8 mouse cellular contexts compared by ENCODE assay signal in the genomic region with DNA sequence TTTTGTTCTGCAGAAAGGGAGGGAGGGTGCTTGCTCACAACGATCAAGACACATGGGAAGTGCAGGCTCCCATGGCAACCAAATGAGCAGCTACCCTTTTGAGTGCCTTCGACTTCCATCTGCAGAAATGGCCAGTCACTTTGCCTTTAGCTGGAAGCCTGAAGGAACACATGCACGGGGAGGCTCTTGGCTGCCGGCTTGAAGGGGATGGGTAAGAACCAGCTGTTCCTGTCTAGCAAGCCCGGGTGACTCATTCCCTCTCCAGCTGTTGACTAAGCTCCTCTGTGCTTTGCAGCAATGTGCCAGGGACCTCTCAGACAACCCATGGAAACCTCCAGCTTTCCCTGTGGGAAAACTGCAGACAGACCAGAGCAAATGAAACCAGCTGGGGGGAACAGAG. TPM values are rescaled to one million over a fixed set of nuclear protein-coding genes. Genes with fewer than 3 reads are reported as not detected.
DNase-seq lines count a peak whose midpoint lies in the region; ATAC-seq and TF ChIP-seq lines count a peak whose summit lies in the region.

No protein-coding gene starts in this region.

- H3K4me2 ChIP-seq in embryonic facial prominence, embryonic 12.5 days (replicated peaks) = no peak overlapping the region
- H3K4me2 ChIP-seq in embryonic facial prominence, embryonic 15.5 days (replicated peaks) = no peak overlapping the region
- H3K4me2 ChIP-seq in heart, embryonic 12.5 days = no peak overlapping the region
- H3K4me2 ChIP-seq in lung, postnatal 0 days (replicated peaks; ENCODE audit: low read depth, low read length) = no peak overlapping the region

- H3K36me3 ChIP-seq in embryonic facial prominence, embryonic 12.5 days = peaks cover 48% of the 10 kb centered on the region
- peaks cover 93% of the 10 kb centered on the region for H3K36me3 ChIP-seq in embryonic facial prominence, embryonic 10.5 days (replicated peaks)
- H3K36me3 ChIP-seq in embryonic facial prominence, embryonic 15.5 days = peaks cover 26% of the 10 kb centered on the region
- H3K36me3 ChIP-seq in heart, embryonic 12.5 days = peaks cover 22% of the 10 kb centered on the region
- H3K36me3 ChIP-seq in lung, postnatal 0 days (ENCODE audit: insufficient read depth, low read length) = no peaks in the 10 kb centered on the region

- 64% methylated on average over 5 of the region's 5 CpGs for WGBS in embryonic facial prominence, embryonic 12.5 days
- WGBS in embryonic facial prominence, embryonic 10.5 days = 69% methylated on average over 5 of the region's 5 CpGs
- 21% methylated on average over 5 of the region's 5 CpGs for WGBS in embryonic facial prominence, embryonic 15.5 days
- 57% methylated on average over 5 of the region's 5 CpGs for WGBS in heart, embryonic 12.5 days
- WGBS in lung, postnatal 0 days = 21% methylated on average over 5 of the region's 5 CpGs

- TF ChIP-seq CTCF in lung, postnatal 0 days (IDR thresholded peaks at IDR 0.05) = 0 out of 2 replicates have a peak, but pooled peaks have one; percentile 1

- no peaks in the 10 kb centered on the region for H3K9me3 ChIP-seq in embryonic facial prominence, embryonic 12.5 days
- no peaks in the 10 kb centered on the region for H3K9me3 ChIP-seq in embryonic facial prominence, embryonic 10.5 days
- H3K9me3 ChIP-seq in embryonic facial prominence, embryonic 15.5 days (replicated peaks) = no peaks in the 10 kb centered on the region
- no peaks in the 10 kb centered on the region for H3K9me3 ChIP-seq in heart, embryonic 12.5 days (replicated peaks)
- no peaks in the 10 kb centered on the region for H3K9me3 ChIP-seq in lung, postnatal 0 days (ENCODE audit: low read length)

- DNase-seq in embryonic facial prominence, embryonic 10.5 days (ENCODE audit: low spot score) = no peak
- DNase-seq in kidney, postnatal 36 days = peak; percentile 47 to 71
- DNase-seq in lung, postnatal 0 days (ENCODE audit: low spot score) = peak; percentile 99
- DNase-seq in testis, postnatal 10 days (ENCODE audit: low spot score) = peak; percentile 65
- no peak for DNase-seq in thymus, postnatal 0 days (ENCODE audit: low spot score)

- H3K27me3 ChIP-seq in embryonic facial prominence, embryonic 12.5 days = no peaks in the 10 kb centered on the region
- H3K27me3 ChIP-seq in embryonic facial prominence, embryonic 10.5 days (replicated peaks; ENCODE audit: low read depth, poor library complexity, severe bottlenecking) = no peaks in the 10 kb centered on the region
- no peaks in the 10 kb centered on the region for H3K27me3 ChIP-seq in embryonic facial prominence, embryonic 15.5 days
- H3K27me3 ChIP-seq in heart, embryonic 12.5 days (replicated peaks) = no peaks in the 10 kb centered on the region
- H3K27me3 ChIP-seq in lung, postnatal 0 days (replicated peaks; ENCODE audit: insufficient read depth, low read length) = no peaks in the 10 kb centered on the region

- H3K9ac ChIP-seq in embryonic facial prominence, embryonic 12.5 days = no peak overlapping the region
- H3K9ac ChIP-seq in embryonic facial prominence, embryonic 15.5 days = no peak overlapping the region; the same call in 1 of the 2 replicates
- 0 out of 2 replicates have a peak overlapping the region, but pooled peaks have one; percentile 16 for H3K9ac ChIP-seq in heart, embryonic 12.5 days
- H3K9ac ChIP-seq in lung, postnatal 0 days (replicated peaks; ENCODE audit: low read depth) = no peak overlapping the region

- TF ChIP-seq EP300 in lung, postnatal 0 days (IDR thresholded peaks at IDR 0.05) = peak; percentile 91

- H3K4me3 ChIP-seq in embryonic facial prominence, embryonic 12.5 days = no peak overlapping the region
- no peak overlapping the region for H3K4me3 ChIP-seq in embryonic facial prominence, embryonic 10.5 days
- no peak overlapping the region for H3K4me3 ChIP-seq in embryonic facial prominence, embryonic 15.5 days (replicated peaks)
- no peak overlapping the region for H3K4me3 ChIP-seq in heart, embryonic 12.5 days
- H3K4me3 ChIP-seq in lung, postnatal 0 days (ENCODE audit: low read depth, low read length) = no peak overlapping the region

- 0 out of 2 replicates have a peak, but pooled peaks cover 3% of the 10 kb centered on the region for H3K4me1 ChIP-seq in embryonic facial prominence, embryonic 12.5 days
- peaks cover 27% of the 10 kb centered on the region for H3K4me1 ChIP-seq in embryonic facial prominence, embryonic 10.5 days
- peaks cover 50% of the 10 kb centered on the region for H3K4me1 ChIP-seq in embryonic facial prominence, embryonic 15.5 days
- H3K4me1 ChIP-seq in heart, embryonic 12.5 days (replicated peaks) = peaks cover 50% of the 10 kb centered on the region
- H3K4me1 ChIP-seq in lung, postnatal 0 days (ENCODE audit: insufficient read depth, low read depth, low read length) = peaks cover 14% of the 10 kb centered on the region; the same call in 1 of the 2 replicates

- 0 out of 2 replicates have a peak, but pooled peaks have one; percentile 38 for ATAC-seq in embryonic facial prominence, embryonic 12.5 days (ENCODE audit: insufficient number of reproducible peaks, insufficient read depth, low FRiP score, low TSS enrichment)
- peak; percentile 85 for ATAC-seq in embryonic facial prominence, embryonic 15.5 days (ENCODE audit: insufficient number of reproducible peaks, low FRiP score, low TSS enrichment, low read depth)
- no peak for ATAC-seq in heart, embryonic 12.5 days (ENCODE audit: insufficient number of reproducible peaks, low FRiP score)
- peak; percentile 93 for ATAC-seq in lung, postnatal 0 days

- peak overlapping the region; percentile 51; the same call in 1 of the 2 replicates for H3K27ac ChIP-seq in embryonic facial prominence, embryonic 12.5 days
- H3K27ac ChIP-seq in embryonic facial prominence, embryonic 10.5 days (replicated peaks) = no peak overlapping the region
- peak overlapping the region; percentile 92 for H3K27ac ChIP-seq in embryonic facial prominence, embryonic 15.5 days (replicated peaks)
- H3K27ac ChIP-seq in heart, embryonic 12.5 days (ENCODE audit: poor library complexity, severe bottlenecking) = peak overlapping the region; percentile 62; the same call in 1 of the 2 replicates
- H3K27ac ChIP-seq in lung, postnatal 0 days (ENCODE audit: low read length) = peak overlapping the region; percentile 86

RNA-seq across cellular contexts. Expression of a gene that starts 24.8 kb away (rescaled TPM):
- polyA plus RNA-seq in embryonic facial prominence, embryonic 12.5 days (2016; fragmentation: Nextera tagmentation; extraction: Ambion mirVana) = 45.7 and 50.8 TPM in 2 replicates
- polyA plus RNA-seq in embryonic facial prominence, embryonic 10.5 days (2016; fragmentation: Nextera tagmentation; extraction: Ambion mirVana) = 63.2 and 66.0 TPM in 2 replicates
- 49.5 and 52.9 TPM in 2 replicates for polyA plus RNA-seq in embryonic facial prominence, embryonic 15.5 days (2015; fragmentation: Nextera tagmentation; extraction: Ambion mirVana)
- polyA plus RNA-seq in heart, embryonic 12.5 days (2016; fragmentation: Nextera tagmentation; extraction: Ambion mirVana) = 46.9 and 50.4 TPM in 2 replicates
- 50.5 and 52.1 TPM in 2 replicates for polyA plus RNA-seq in lung, postnatal 0 days (2015; fragmentation: Nextera tagmentation; extraction: Ambion mirVana)
- 81.6 and 85.6 TPM in 2 replicates for polyA plus RNA-seq in thymus, postnatal 0 days (2015; fragmentation: Nextera tagmentation; extraction: Ambion mirVana)

RNA-seq across cellular contexts. Expression of a gene that starts 24.9 kb away (rescaled TPM):
- polyA plus RNA-seq in embryonic facial prominence, embryonic 12.5 days (2016; fragmentation: Nextera tagmentation; extraction: Ambion mirVana) = 170 and 174 TPM in 2 replicates
- 304 and 308 TPM in 2 replicates for polyA plus RNA-seq in embryonic facial prominence, embryonic 10.5 days (2016; fragmentation: Nextera tagmentation; extraction: Ambion mirVana)
- polyA plus RNA-seq in embryonic facial prominence, embryonic 15.5 days (2015; fragmentation: Nextera tagmentation; extraction: Ambion mirVana) = 144 and 158 TPM in 2 replicates
- polyA plus RNA-seq in heart, embryonic 12.5 days (2016; fragmentation: Nextera tagmentation; extraction: Ambion mirVana) = 94.1 and 95.2 TPM in 2 replicates
- 43.5 and 51.1 TPM in 2 replicates for polyA plus RNA-seq in lung, postnatal 0 days (2015; fragmentation: Nextera tagmentation; extraction: Ambion mirVana)
- polyA plus RNA-seq in thymus, postnatal 0 days (2015; fragmentation: Nextera tagmentation; extraction: Ambion mirVana) = 31.3 and 39.8 TPM in 2 replicates

RNA-seq across cellular contexts. Expression of a gene that starts 56.7 kb away (rescaled TPM):
- 3.7 and 3.9 TPM in 2 replicates for polyA plus RNA-seq in embryonic facial prominence, embryonic 12.5 days (2016; fragmentation: Nextera tagmentation; extraction: Ambion mirVana)
- 1.5 and 2.7 TPM in 2 replicates for polyA plus RNA-seq in embryonic facial prominence, embryonic 10.5 days (2016; fragmentation: Nextera tagmentation; extraction: Ambion mirVana)
- 2.7 and 4.1 TPM in 2 replicates for polyA plus RNA-seq in embryonic facial prominence, embryonic 15.5 days (2015; fragmentation: Nextera tagmentation; extraction: Ambion mirVana)
- polyA plus RNA-seq in heart, embryonic 12.5 days (2016; fragmentation: Nextera tagmentation; extraction: Ambion mirVana) = 0.87 and 1.4 TPM in 2 replicates
- 0.30 and 0.31 TPM in 2 replicates for polyA plus RNA-seq in lung, postnatal 0 days (2015; fragmentation: Nextera tagmentation; extraction: Ambion mirVana)
- 0.12 TPM in 1 of 2 replicates, not detected in the other for polyA plus RNA-seq in thymus, postnatal 0 days (2015; fragmentation: Nextera tagmentation; extraction: Ambion mirVana)

Comparison
In these comparisons a context has a peak if more than half of its experiments do, and no peak if none do; other contexts are left out.
1. DNase-seq: peak in kidney, postnatal 36 days (2 of 2), lung, postnatal 0 days (single experiment) and testis, postnatal 10 days (single experiment); none in embryonic facial prominence, embryonic 10.5 days (single experiment) and thymus, postnatal 0 days (single experiment).